Mouse (Mus musculus) stomach, embryonic 15.5 days (tissue): Measurements from ENCODE around the gene Ptpdc1. TPM values are rescaled to one million over a fixed set of nuclear protein-coding genes. Genes with fewer than 3 reads are reported as not detected.

Experiments used
- ATAC-seq: fragments of 200-750 bp; cut with Nextera tagmentation; 2 replicates; pipeline ENCODE4 v1.8.0; 2017; ENCODE audit warnings: low read depth, moderate number of reproducible peaks, moderate TSS enrichment; ENCODE audit not compliant: insufficient read depth, low FRiP score
- H3K27ac ChIP-seq: fragments of 300-500 bp; sonication (generic); 2 replicates; pipeline ENCODE4 v1.5.1; 2015; ENCODE audit warnings: mild to moderate bottlenecking, inconsistent platforms
- H3K27me3 ChIP-seq: fragments of 300-500 bp; sonication (generic); replicated peaks from 2 replicates; pipeline ENCODE4 v1.6.1; 2015; ENCODE audit warnings: inconsistent platforms
- H3K36me3 ChIP-seq: fragments of 300-500 bp; sonication (generic); 2 replicates; pipeline ENCODE4 v1.6.1; 2015; ENCODE audit warnings: inconsistent platforms
- H3K4me1 ChIP-seq: fragments of 300-500 bp; sonication (generic); 2 replicates; pipeline ENCODE4 v1.6.1; 2015; ENCODE audit warnings: inconsistent platforms
- H3K4me2 ChIP-seq: fragments of 300-500 bp; sonication (generic); 2 replicates; pipeline ENCODE4 v1.6.1; 2015; ENCODE audit warnings: mild to moderate bottlenecking, inconsistent platforms
- H3K4me3 ChIP-seq: fragments of 300-500 bp; sonication (generic); replicated peaks from 2 replicates; pipeline ENCODE4 v1.5.1; 2015; ENCODE audit warnings: inconsistent platforms
- H3K9ac ChIP-seq: fragments of 300-500 bp; sonication (generic); 2 replicates; pipeline ENCODE4 v1.6.1; 2015; ENCODE audit warnings: inconsistent platforms
- H3K9me3 ChIP-seq: fragments of 300-500 bp; sonication (generic); 2 replicates; pipeline ENCODE4 v1.6.1; 2016; ENCODE audit warnings: inconsistent platforms
- WGBS: fragments of 180-500 bp; shearing (Covaris S2); methylation state at CpG from one replicate; pipeline ENCODE4 v1.1.7; 2015; 5-methylcytosine and 5-hydroxymethylcytosine counted together
- polyA plus RNA-seq: library from polyadenylated mRNA; unstranded; fragments of >200 nt; fragmentation: Nextera tagmentation; extraction: Ambion mirVana; gene quantifications from 2 replicates; pipeline ENCODE4 v1.2.1, GENCODE M21; 2015

Gene Ptpdc1
- 8.2 and 9.1 TPM in 2 replicates for polyA plus RNA-seq

- H3K4me3 ChIP-seq, result peak within 1 kb of the TSS; percentile 70
- H3K27ac ChIP-seq, result peak within 1 kb of the TSS; percentile 79
- no peaks in the 10 kb centered on the region for H3K4me1 ChIP-seq
- H3K27me3 ChIP-seq, result no peaks in the 10 kb centered on the region; the same call in 1 of the 2 replicates
- H3K9ac ChIP-seq, result peak within 1 kb of the TSS; percentile 80
- H3K9me3 ChIP-seq, result no peaks in the 10 kb centered on the region
- no peaks in the 10 kb centered on the region for H3K36me3 ChIP-seq
- H3K4me2 ChIP-seq, result peak within 1 kb of the TSS; percentile 93
- ATAC-seq, result peak; percentile 98
- 1% methylated on average over 76 of the region's 76 CpGs for WGBS
Measured at GRCm38 (mm10) chr13:48625433-48626184, at the start of gene Ptpdc1. Gene Ptpdc1 (minus strand): TSS chr13:48625664.

DNA sequence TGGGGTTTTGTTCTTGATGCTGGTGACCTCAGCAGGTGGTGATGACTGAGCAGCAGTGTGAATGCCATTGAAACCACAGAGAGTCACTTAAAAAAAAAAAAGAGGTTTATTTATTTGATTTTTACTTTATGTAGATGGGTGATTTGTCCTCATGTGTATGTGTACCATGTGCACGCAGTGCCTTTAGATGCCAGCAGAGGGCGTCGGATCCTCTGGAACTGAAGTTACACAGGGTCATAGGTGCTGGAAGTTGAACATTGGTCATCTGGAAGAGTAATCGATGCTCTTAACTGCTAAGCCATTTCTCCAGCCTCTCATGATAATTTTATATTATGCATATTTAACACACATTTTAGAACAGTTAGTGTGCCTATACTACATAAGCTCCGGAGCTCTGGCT is 49.1 kb upstream of the Ptpdc1 start:
- Histone ChIP-seq H3K4me1 (peaks cover 7% of the 10 kb centered on the region; the same call in 1 of the 2 replicates), H3K27ac (no peak overlapping the region), H3K4me3 (no peak overlapping the region), H3K27me3 (peaks cover 13% of the 10 kb centered on the region), H3K9ac (no peak overlapping the region), H3K4me2 (no peak overlapping the region), H3K36me3 (no peaks in the 10 kb centered on the region), H3K9me3 (no peaks in the 10 kb centered on the region)
- ATAC-seq, result no peak
- WGBS, result 73% methylated on average over 5 of the region's 5 CpGs

DNA sequence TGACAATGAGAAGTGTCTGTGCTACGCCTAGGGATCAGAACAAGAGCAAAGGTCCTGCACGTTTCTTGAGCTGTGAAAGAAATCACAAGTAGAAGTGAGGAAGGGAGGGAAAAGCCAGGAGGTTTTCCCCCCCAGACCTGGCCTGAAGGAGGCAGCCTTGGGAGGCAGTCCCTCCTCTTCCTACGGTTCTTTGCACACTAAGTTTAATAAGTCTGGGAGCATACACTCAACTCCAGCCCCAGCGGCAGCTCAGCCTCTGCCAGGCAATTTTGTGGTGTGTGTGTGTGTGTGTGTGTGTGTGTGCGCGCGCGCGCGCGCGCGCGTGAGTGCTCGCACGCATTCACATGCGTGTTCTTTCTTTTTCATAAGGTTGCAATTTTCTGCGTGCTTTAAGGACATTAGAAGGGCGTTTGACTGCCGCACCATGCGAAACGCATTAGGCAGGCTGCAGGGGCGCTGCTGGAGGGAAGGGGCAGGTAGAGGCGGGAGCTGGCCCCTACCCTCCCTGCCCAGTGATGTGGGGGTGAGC is 46.9 kb upstream of the Ptpdc1 start:
- Histone ChIP-seq H3K4me2 (peak overlapping the region; percentile 52), H3K36me3 (no peaks in the 10 kb centered on the region), H3K9me3 (no peaks in the 10 kb centered on the region), H3K9ac (no peak overlapping the region), H3K4me1 (peaks cover 10% of the 10 kb centered on the region), H3K4me3 (peak overlapping the region; percentile 29), H3K27me3 (peaks cover 13% of the 10 kb centered on the region), H3K27ac (peak overlapping the region; percentile 16; the same call in 1 of the 2 replicates)
- ATAC-seq, result no peak
- WGBS, result 2% methylated on average over 24 of the region's 24 CpGs

- Histone ChIP-seq H3K4me3 (peak overlapping the region; percentile 32), H3K9me3 (no peaks in the 10 kb centered on the region), H3K4me1 (peaks cover 13% of the 10 kb centered on the region), H3K4me2 (peak overlapping the region; percentile 50), H3K36me3 (no peaks in the 10 kb centered on the region), H3K27ac (peak overlapping the region; percentile 53), H3K9ac (peak overlapping the region; percentile 4; the same call in 1 of the 2 replicates), H3K27me3 (peaks cover 35% of the 10 kb centered on the region)
- ATAC-seq, result no peak
- whole genome bisulfite sequencing, result under 1% methylated on average over 34 of the region's 34 CpGs
Measured at GRCm38 (mm10) chr13:48668976-48669534, 43.6 kb upstream of the Ptpdc1 start.

DNA sequence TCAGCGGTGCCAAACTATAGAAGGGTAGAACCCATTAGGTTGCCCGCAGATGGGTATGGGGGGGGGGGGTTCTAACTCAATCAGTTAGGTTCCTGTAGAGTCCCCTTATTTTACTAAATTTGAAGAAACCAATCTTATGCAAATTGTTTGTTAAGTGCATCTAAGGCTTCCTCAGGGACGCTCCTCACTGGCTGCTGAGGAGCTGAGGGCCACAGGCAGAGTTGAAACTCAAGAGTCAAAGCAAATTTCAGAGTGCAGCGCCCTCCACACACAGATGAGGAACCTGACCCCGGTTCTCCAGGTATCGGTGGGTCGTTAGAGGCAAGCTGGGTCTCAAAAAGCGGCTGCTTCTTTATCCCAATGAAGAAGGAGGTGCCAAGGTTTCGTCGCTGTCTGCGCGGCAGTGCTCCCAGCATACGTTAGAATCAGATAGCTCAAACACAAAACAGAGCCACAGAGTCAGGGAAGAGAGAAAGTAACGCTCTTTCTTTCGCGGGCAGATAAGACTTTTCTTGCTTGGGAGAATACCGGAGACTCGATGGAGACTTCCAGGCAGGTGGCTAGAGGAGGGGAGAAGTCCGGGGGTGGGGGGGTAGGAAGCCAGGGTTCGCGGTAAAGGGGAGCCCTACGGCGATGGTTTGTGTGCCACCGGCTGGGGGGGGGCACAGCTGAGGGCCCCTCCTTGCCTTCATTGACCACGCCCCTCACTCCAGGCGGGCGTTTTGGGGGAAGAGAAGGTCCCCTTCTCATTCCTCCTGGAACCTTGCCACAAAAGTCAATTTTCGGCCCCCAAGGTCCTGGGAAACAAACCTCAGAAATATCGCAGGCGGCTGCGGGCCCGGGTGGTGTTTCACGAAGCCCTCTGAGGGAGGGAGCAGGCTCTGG is 42.9 kb upstream of the Ptpdc1 start:
- no peak for ATAC-seq

DNA sequence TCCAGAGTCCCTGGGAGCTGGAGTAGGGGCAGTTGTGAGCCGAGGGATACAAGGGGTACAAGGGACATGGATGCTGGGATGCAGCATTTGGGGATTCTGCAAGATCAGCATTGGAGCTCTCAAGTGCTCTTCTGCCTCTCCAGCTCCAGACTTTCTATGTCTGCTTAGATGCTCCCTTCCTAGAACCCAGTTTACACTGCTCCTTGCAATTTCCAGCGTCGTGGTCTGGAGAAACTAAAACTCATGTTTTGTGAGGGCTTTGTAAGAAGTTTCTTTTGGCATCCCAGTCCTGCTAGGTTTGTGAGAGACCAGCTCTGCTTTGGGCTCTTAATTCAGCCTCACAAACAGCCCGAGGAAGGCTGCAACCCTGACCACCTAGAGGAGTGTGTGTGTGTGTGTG is 42.0 kb upstream of the Ptpdc1 start:
- no peak for ATAC-seq
- Histone ChIP-seq H3K4me1 (peaks cover 16% of the 10 kb centered on the region), H3K4me3 (no peak overlapping the region), H3K27me3 (peaks cover 48% of the 10 kb centered on the region), H3K9me3 (no peaks in the 10 kb centered on the region), H3K4me2 (peak overlapping the region; percentile 62; the same call in 1 of the 2 replicates), H3K36me3 (no peaks in the 10 kb centered on the region), H3K27ac (peak overlapping the region; percentile 14; the same call in 1 of the 2 replicates), H3K9ac (no peak overlapping the region)
- 2% methylated on average over 4 of the region's 4 CpGs for WGBS

More for the DNA sequence above, 42.9 kb upstream of the Ptpdc1 start:
- H3K27me3 ChIP-seq, result peaks cover 41% of the 10 kb centered on the region
- H3K27ac ChIP-seq, result peak overlapping the region; percentile 53
- peaks cover 13% of the 10 kb centered on the region for H3K4me1 ChIP-seq
- no peaks in the 10 kb centered on the region for H3K36me3 ChIP-seq
- WGBS, result 2% methylated on average over 33 of the region's 33 CpGs
- H3K4me3 ChIP-seq, result peak overlapping the region; percentile 32
- peak overlapping the region; percentile 50 for H3K4me2 ChIP-seq
- H3K9ac ChIP-seq, result peak overlapping the region; percentile 4; the same call in 1 of the 2 replicates
- H3K9me3 ChIP-seq, result no peaks in the 10 kb centered on the region

GRCm38 (mm10) chr13:48665656-48666597 is 40.5 kb upstream of the Ptpdc1 start:
- peaks cover 60% of the 10 kb centered on the region for H3K27me3 ChIP-seq

GRCm38 (mm10) chr13:48664916-48665655 is 39.6 kb upstream of the Ptpdc1 start:
- no peak for ATAC-seq
- H3K4me1 ChIP-seq, result peaks cover 16% of the 10 kb centered on the region
- no peaks in the 10 kb centered on the region for H3K36me3 ChIP-seq
- 2% methylated on average over 39 of the region's 39 CpGs for WGBS
- peak overlapping the region; percentile 62 for H3K4me2 ChIP-seq
- peak overlapping the region; percentile 61 for H3K4me3 ChIP-seq
- H3K27ac ChIP-seq, result peak overlapping the region; percentile 18; the same call in 1 of the 2 replicates
- no peaks in the 10 kb centered on the region for H3K9me3 ChIP-seq
- H3K27me3 ChIP-seq, result peaks cover 60% of the 10 kb centered on the region
- H3K9ac ChIP-seq, result peak overlapping the region; percentile 33

More at GRCm38 (mm10) chr13:48665656-48666597, 40.5 kb upstream of the Ptpdc1 start:
- ATAC-seq, result no peak
- Histone ChIP-seq H3K9me3 (no peaks in the 10 kb centered on the region), H3K4me1 (peaks cover 12% of the 10 kb centered on the region; the same call in 1 of the 2 replicates), H3K4me3 (peak overlapping the region; percentile 61), H3K4me2 (peak overlapping the region; percentile 62), H3K27ac (0 out of 2 replicates have a peak overlapping the region, but pooled peaks have one; percentile 13), H3K36me3 (no peaks in the 10 kb centered on the region), H3K9ac (peak overlapping the region; percentile 33; the same call in 1 of the 2 replicates)
- WGBS, result 5% methylated on average over 58 of the region's 58 CpGs

DNA sequence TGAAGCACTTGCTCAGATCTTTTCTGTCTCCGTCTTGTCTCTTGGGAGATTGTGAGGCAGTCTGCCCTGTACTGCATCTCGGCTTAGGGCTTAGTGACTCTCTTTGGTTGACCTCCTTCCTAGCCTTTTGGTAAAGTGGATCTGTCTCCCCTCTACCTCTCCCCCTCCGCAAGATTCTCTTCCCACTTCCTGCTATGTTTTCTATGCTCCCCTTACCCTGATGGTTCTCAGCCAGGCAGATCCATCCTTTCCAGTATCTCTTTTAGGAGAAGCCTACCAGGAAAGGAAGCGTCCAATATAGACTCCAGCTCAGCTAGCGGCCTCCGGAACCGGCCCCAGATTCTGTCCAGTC is 38.5 kb upstream of the Ptpdc1 start:
- Histone ChIP-seq H3K36me3 (no peaks in the 10 kb centered on the region), H3K9me3 (no peaks in the 10 kb centered on the region), H3K4me1 (peaks cover 18% of the 10 kb centered on the region), H3K4me2 (peak overlapping the region; percentile 62), H3K4me3 (peak overlapping the region; percentile 61), H3K27ac (peak overlapping the region; percentile 87), H3K9ac (peak overlapping the region; percentile 71), H3K27me3 (peaks cover 60% of the 10 kb centered on the region)
- 12% methylated on average over 7 of the region's 7 CpGs for WGBS
- no peak for ATAC-seq
